11 mouse cellular contexts compared by ENCODE assay signal in the genomic region with DNA sequence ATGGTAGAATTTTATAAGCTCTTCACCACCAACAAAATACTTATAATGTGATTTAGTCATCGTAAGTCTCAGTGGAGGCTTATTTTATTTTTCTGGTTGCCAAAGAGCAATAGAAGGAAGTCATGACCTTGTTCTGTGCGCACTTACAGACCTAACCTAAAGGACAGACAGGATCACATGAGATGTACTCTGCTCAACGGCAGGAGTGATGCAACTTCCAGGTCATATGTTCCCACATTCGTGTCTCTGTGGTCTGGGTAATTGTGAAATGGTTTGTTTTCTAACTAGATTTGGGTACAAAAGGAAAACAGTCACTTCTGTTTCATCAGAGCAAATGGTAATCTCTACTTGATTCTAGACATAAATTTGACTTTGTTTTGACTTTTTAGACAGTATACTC.
DNase-seq lines count a peak whose midpoint lies in the region; ATAC-seq and TF ChIP-seq lines count a peak whose summit lies in the region.
"Had no signal": no experiment of that assay in that cellular context is flagged by ENCODE, and none has a peak within 500 bp of the region (broad histone marks: within the 10 kb centered on the region; RNA-seq: fewer than 3 reads in every experiment).

No protein-coding gene starts in this region.

- TF ChIP-seq CTCF in MEL (IDR thresholded peaks at IDR 0.05 in 2 of 3, conservative IDR thresholded peaks at IDR 0.05 in 1 of 3; ENCODE audit: control insufficient read depth in 1 of 3, insufficient read depth in 1 of 3, low read depth in 2 of 3, low read length in 3 of 3, poor library complexity in 1 of 3, severe bottlenecking in 1 of 3), result no peak

- DNase-seq in adrenal gland, adult 8-10 months, result peak; percentile 37
- DNase-seq in adrenal gland, postnatal 4 days (ENCODE audit: low spot score in 2 of 2), result no peak
- DNase-seq in MEL (ENCODE audit: low read depth, low spot score) (peak; percentile 94), liver (peak; percentile 23)
- no peak for DNase-seq in frontal cortex, adult 2 months (ENCODE audit: extremely low spot score in 1 of 2, low spot score in 1 of 2)
- no peak for DNase-seq in kidney, adult 8-10 months
- DNase-seq in retina, postnatal 1 day, result no peak

- H3K36me3 ChIP-seq in MEL (ENCODE audit: control insufficient read depth in 1 of 2, insufficient read depth in 2 of 2, low read length in 2 of 2), result peaks cover 0 to 50% of the 10 kb centered on the region in 2 experiments; a peak in 2 of 4 replicates
- H3K36me3 ChIP-seq: embryonic facial prominence, embryonic 12.5 days; hindbrain, embryonic 12.5 days had no signal

- H3K27me3 ChIP-seq in MEL (ENCODE audit: control insufficient read depth in 1 of 2, insufficient read depth in 2 of 2, low read length in 2 of 2), result no peaks in the 10 kb centered on the region
- H3K27me3 ChIP-seq: embryonic facial prominence, embryonic 12.5 days; hindbrain, embryonic 12.5 days had no signal

- TF ChIP-seq EP300 in MEL (IDR thresholded peaks at IDR 0.05; ENCODE audit: low read depth in 1 of 2, low read length in 2 of 2), result peak; percentile 92 to 97

- H3K9me3 ChIP-seq in MEL (replicated peaks; ENCODE audit: insufficient read depth, low read length), result no peaks in the 10 kb centered on the region
- H3K9me3 ChIP-seq: embryonic facial prominence, embryonic 12.5 days; hindbrain, embryonic 12.5 days had no signal

- ATAC-seq in megakaryocyte, adult 5-6 weeks (ENCODE audit: poor library complexity, severe bottlenecking), result peak; percentile 90

- H3K4me3 ChIP-seq in MEL (ENCODE audit: control insufficient read depth in 1 of 2, insufficient read depth in 1 of 2, low read depth in 2 of 2, low read length in 2 of 2), result peak overlapping the region in 1 of 2 experiments; percentile 23; a peak in 2 of 4 replicates
- H3K4me3 ChIP-seq: embryonic facial prominence, embryonic 12.5 days; hindbrain, embryonic 12.5 days; left cerebral cortex, adult 2 months had no signal

- TF ChIP-seq RAD21 in MEL (IDR thresholded peaks at IDR 0.05; ENCODE audit: low read depth, low read length), result no peak

- H3K27ac ChIP-seq in MEL (ENCODE audit: control insufficient read depth, low read depth, low read length), result peak overlapping the region; percentile 99
- H3K27ac ChIP-seq: embryonic facial prominence, embryonic 12.5 days; hindbrain, embryonic 12.5 days; left cerebral cortex, adult 2 months had no signal

- peak in 1 of 2 experiments; percentile 69; a peak in 2 of 4 replicates for TF ChIP-seq POLR2A in MEL (IDR thresholded peaks at IDR 0.05; ENCODE audit: control insufficient read depth in 1 of 2, insufficient read depth in 1 of 2, low read depth in 1 of 2, low read length in 2 of 2, poor library complexity in 1 of 2)

- peaks cover 6% of the 10 kb centered on the region for H3K79me2 ChIP-seq in MEL (ENCODE audit: control insufficient read depth, insufficient read depth, low read length, poor library complexity)

- H3K4me1 ChIP-seq in MEL (ENCODE audit: control insufficient read depth in 1 of 2, insufficient read depth in 2 of 2, low read length in 2 of 2), result peaks cover 33 to 52% of the 10 kb centered on the region in 2 experiments
- H3K4me1 ChIP-seq: embryonic facial prominence, embryonic 12.5 days; hindbrain, embryonic 12.5 days had no signal

- peak overlapping the region; percentile 90 for H3K9ac ChIP-seq in MEL (ENCODE audit: control insufficient read depth, low read depth, low read length, poor library complexity, severe bottlenecking)
- H3K9ac ChIP-seq: embryonic facial prominence, embryonic 12.5 days; hindbrain, embryonic 12.5 days had no signal

TF ChIP-seq in MEL, 35 proteins besides CTCF, POLR2A, EP300 and RAD21:
- no peak for TF ChIP-seq ZNF384 (IDR thresholded peaks at IDR 0.05; ENCODE audit: low read depth, low read length)
- TF ChIP-seq ELF1 (IDR thresholded peaks at IDR 0.05; ENCODE audit: low read depth, low read length), result no peak
- peak; percentile 92 for TF ChIP-seq SIN3A (IDR thresholded peaks at IDR 0.05; ENCODE audit: low read length)
- TF ChIP-seq GABPA (IDR thresholded peaks at IDR 0.05; ENCODE audit: low read depth, low read length), result no peak
- TF ChIP-seq CHD1 (IDR thresholded peaks at IDR 0.05; ENCODE audit: low read depth, low read length), result no peak; the same call in 1 of the 2 replicates
- peak; percentile 72 for TF ChIP-seq RCOR1 (IDR thresholded peaks at IDR 0.05; ENCODE audit: low read depth, low read length)
- TF ChIP-seq JUND (IDR thresholded peaks at IDR 0.05; ENCODE audit: low read depth, low read length), result peak; percentile 87; the same call in 1 of the 2 replicates
- TF ChIP-seq MYB (IDR thresholded peaks at IDR 0.05; ENCODE audit: low read depth, low read length), result peak; percentile 92
- TF ChIP-seq MAZ (IDR thresholded peaks at IDR 0.05; ENCODE audit: low read depth, low read length), result no peak
- no peak for TF ChIP-seq POLR2AphosphoS2 (IDR thresholded peaks at IDR 0.05; ENCODE audit: low read length)
- no peak for TF ChIP-seq TAL1 (IDR thresholded peaks at IDR 0.05; ENCODE audit: low read length)
- no peak for TF ChIP-seq USF2 (IDR thresholded peaks at IDR 0.05; ENCODE audit: borderline replicate concordance in 1 of 2, insufficient read depth in 1 of 2, low read depth in 1 of 2, low read length in 2 of 2)
- peak; percentile 78; the same call in 1 of the 2 replicates for TF ChIP-seq BHLHE40 (IDR thresholded peaks at IDR 0.05; ENCODE audit: borderline replicate concordance, low read depth, low read length)
- TF ChIP-seq CHD2 (IDR thresholded peaks at IDR 0.05; ENCODE audit: low read length), result no peak
- peak; percentile 78 for TF ChIP-seq HCFC1 (IDR thresholded peaks at IDR 0.05; ENCODE audit: low read depth, low read length)
- no peak for TF ChIP-seq MAX (IDR thresholded peaks at IDR 0.05; ENCODE audit: low read length)
- TF ChIP-seq UBTF (IDR thresholded peaks at IDR 0.05; ENCODE audit: borderline replicate concordance, insufficient read depth, low read depth, low read length), result no peak
- 0 out of 2 replicates have a peak, but pooled peaks have one; percentile 3 for TF ChIP-seq ZC3H11A (IDR thresholded peaks at IDR 0.05; ENCODE audit: low read depth, low read length)
- TF ChIP-seq ZKSCAN1 (IDR thresholded peaks at IDR 0.05; ENCODE audit: low read depth, low read length), result no peak
- peak; percentile 47 for TF ChIP-seq NRF1 (IDR thresholded peaks at IDR 0.05; ENCODE audit: insufficient read depth, low read depth, low read length, poor library complexity, severe bottlenecking)
- no peak for TF ChIP-seq E2F4 (IDR thresholded peaks at IDR 0.05; ENCODE audit: borderline replicate concordance, low read depth, low read length)
- peak; percentile 88 for TF ChIP-seq TBP (IDR thresholded peaks at IDR 0.05; ENCODE audit: low read depth, low read length)
- peak; percentile 98 for TF ChIP-seq ETS1 (IDR thresholded peaks at IDR 0.05; ENCODE audit: low read depth, low read length)
- peak; percentile 64; the same call in 1 of the 2 replicates for TF ChIP-seq MEF2A (IDR thresholded peaks at IDR 0.05; ENCODE audit: extremely low read depth, insufficient replicate concordance, low read depth, low read length, poor library complexity, severe bottlenecking)
- TF ChIP-seq SMC3 (IDR thresholded peaks at IDR 0.05; ENCODE audit: low read depth, low read length), result no peak
- TF ChIP-seq USF1 (IDR thresholded peaks at IDR 0.05; ENCODE audit: low read depth, low read length), result peak; percentile 87
- no peak for TF ChIP-seq POLR2AphosphoS5 (IDR thresholded peaks at IDR 0.05; ENCODE audit: borderline replicate concordance, low read depth, low read length)
- peak; percentile 78 for TF ChIP-seq MXI1 (IDR thresholded peaks at IDR 0.05; ENCODE audit: low read depth, low read length)
- TF ChIP-seq NELFE (IDR thresholded peaks at IDR 0.05; ENCODE audit: low read depth, low read length), result peak; percentile 56
- peak; percentile 72 for TF ChIP-seq KAT2A (conservative IDR thresholded peaks at IDR 0.05; ENCODE audit: low read depth, low read length)
- TF ChIP-seq MYC (IDR thresholded peaks at IDR 0.05; ENCODE audit: low read depth, low read length), result peak; percentile 81; the same call in 1 of the 2 replicates
- peak; percentile 88 for TF ChIP-seq TCF12 (IDR thresholded peaks at IDR 0.05; ENCODE audit: low read depth, low read length)
- no peak for TF ChIP-seq MAFK (IDR thresholded peaks at IDR 0.05; ENCODE audit: borderline replicate concordance, low read depth, low read length)
- TF ChIP-seq ZMIZ1 (IDR thresholded peaks at IDR 0.05; ENCODE audit: low read depth, low read length), result peak; percentile 69
- TF ChIP-seq GATA1 (IDR thresholded peaks at IDR 0.05; ENCODE audit: low read depth, low read length), result no peak
TF ChIP-seq in MEL: peak in this region for 18.

Comparison
In these comparisons a context has a peak if more than half of its experiments do, and no peak if none do; other contexts are left out.
1. DNase-seq: peak in adrenal gland, adult 8-10 months (single experiment), MEL (single experiment) and liver (single experiment); none in adrenal gland, postnatal 4 days (0 of 2), frontal cortex, adult 2 months (0 of 2), kidney, adult 8-10 months (0 of 2) and retina, postnatal 1 day (single experiment).